Mouse (Mus musculus): ENCODE results near the gene Smim11. TPM values are rescaled to one million over a fixed set of nuclear protein-coding genes. Genes with fewer than 3 reads are reported as not detected.
A peak's percentile ranks its signal among the peaks of the same experiment; 100 is the strongest.

Smim11 gene
- total and polyA plus RNA-seq, 3 experiments, result 6.6 to 107 (median 24.8) TPM

DNA sequence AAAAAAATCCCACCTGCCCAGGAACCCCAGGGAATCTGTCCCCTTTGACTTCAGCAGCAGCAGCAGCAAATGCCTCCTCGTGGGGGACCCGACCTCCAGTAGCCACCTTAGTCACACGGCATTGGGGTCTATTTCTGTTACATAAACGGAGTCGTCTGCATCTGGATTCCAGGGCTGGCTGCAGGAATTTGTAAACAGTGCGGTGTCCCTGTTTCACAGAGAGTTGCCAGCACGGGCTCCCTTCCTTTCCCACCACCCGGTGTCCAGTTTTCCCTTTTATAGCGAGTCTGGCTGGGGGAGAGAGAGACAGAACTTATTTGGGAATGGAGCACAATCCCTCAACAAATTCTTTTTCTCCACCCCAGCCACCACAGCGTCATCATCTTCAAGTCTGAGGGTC lies 16.0 kb upstream of the Smim11 start:
- H3K4me3 ChIP-seq (ENCODE audit: low read depth, low read length), result no peak overlapping the region
- TF ChIP-seq POLR2AphosphoS5 (IDR thresholded peaks at IDR 0.05; ENCODE audit: insufficient replicate concordance, low read depth, low read length), result no peak
- no peak for TF ChIP-seq CTCF (IDR thresholded peaks at IDR 0.05; ENCODE audit: low read depth, low read length)
- TF ChIP-seq GATA2 (IDR thresholded peaks at IDR 0.05; ENCODE audit: borderline replicate concordance, low read depth, low read length), result no peak
- no peak for TF ChIP-seq TAL1 (conservative IDR thresholded peaks at IDR 0.05; ENCODE audit: low read depth, low read length)
- no peak for TF ChIP-seq GATA1 (IDR thresholded peaks at IDR 0.05; ENCODE audit: borderline replicate concordance, low read length)
- peaks cover 4% of the 10 kb centered on the region; the same call in 1 of the 2 replicates for H3K4me1 ChIP-seq (ENCODE audit: insufficient read depth, low read depth, low read length)
- no peak for DNase-seq (ENCODE audit: low spot score)
- H3K9me3 ChIP-seq (replicated peaks), result no peaks in the 10 kb centered on the region; the same call in 1 of the 2 replicates
- no peak for ATAC-seq (ENCODE audit: extremely low read depth, insufficient number of reproducible peaks, low FRiP score, poor library complexity, severe bottlenecking)
- no peaks in the 10 kb centered on the region for H3K36me3 ChIP-seq (replicated peaks)
- H3K27me3 ChIP-seq (ENCODE audit: insufficient read depth, low read length), result peaks cover 25% of the 10 kb centered on the region

DNA sequence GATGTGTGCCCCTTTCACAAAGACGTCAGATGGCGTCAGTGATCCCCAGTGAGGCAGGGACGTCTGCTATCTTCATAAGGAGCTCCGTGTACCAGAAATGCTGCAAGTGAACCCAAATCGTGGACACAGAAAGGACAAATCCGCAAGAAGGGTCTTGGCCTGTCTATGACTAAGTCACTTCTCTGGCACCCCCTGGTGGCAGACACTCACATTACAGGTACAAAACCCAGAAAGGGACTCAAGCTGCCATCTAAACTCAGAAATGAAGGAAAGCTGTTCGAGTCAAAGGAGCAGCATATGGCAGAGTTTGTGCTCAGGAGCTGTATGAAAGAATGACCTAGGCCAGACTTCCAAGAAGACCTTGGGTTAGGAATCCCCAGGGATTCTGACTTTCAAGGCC lies 14.5 kb upstream of the Smim11 start:
- no peak for ATAC-seq (ENCODE audit: extremely low read depth, insufficient number of reproducible peaks, low FRiP score, poor library complexity, severe bottlenecking)
- TF ChIP-seq TAL1 (conservative IDR thresholded peaks at IDR 0.05; ENCODE audit: low read depth, low read length) (no peak), GATA2 (IDR thresholded peaks at IDR 0.05; ENCODE audit: borderline replicate concordance, low read depth, low read length) (no peak), GATA1 (IDR thresholded peaks at IDR 0.05; ENCODE audit: borderline replicate concordance, low read length) (no peak), POLR2AphosphoS5 (IDR thresholded peaks at IDR 0.05; ENCODE audit: insufficient replicate concordance, low read depth, low read length) (no peak), CTCF (IDR thresholded peaks at IDR 0.05; ENCODE audit: low read depth, low read length) (peak; percentile 66)
- peaks cover 33% of the 10 kb centered on the region for H3K27me3 ChIP-seq (ENCODE audit: insufficient read depth, low read length)

DNA sequence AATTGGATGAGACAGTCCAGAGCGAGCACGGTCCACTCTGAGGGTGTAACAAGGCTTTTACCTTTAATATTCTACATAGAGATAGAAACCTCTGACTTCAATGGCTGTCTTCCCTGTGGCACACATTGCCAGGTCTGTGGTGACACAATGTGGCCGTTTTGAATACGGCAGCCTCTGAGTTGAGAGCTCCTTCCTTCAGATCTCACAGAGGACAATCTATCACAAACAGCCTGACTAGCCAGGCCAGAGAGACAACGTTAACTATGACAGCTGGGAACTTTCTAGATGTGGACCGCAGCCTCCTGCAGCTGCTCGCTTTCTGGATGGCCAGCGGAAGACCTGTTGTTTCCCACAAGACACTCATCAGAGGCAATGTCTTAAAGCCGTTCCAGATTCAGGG lies 12.3 kb upstream of the Smim11 start:
- TF ChIP-seq GATA1 (IDR thresholded peaks at IDR 0.05; ENCODE audit: borderline replicate concordance, low read length) (no peak), TAL1 (conservative IDR thresholded peaks at IDR 0.05; ENCODE audit: low read depth, low read length) (no peak), CTCF (IDR thresholded peaks at IDR 0.05; ENCODE audit: low read depth, low read length) (no peak), GATA2 (IDR thresholded peaks at IDR 0.05; ENCODE audit: borderline replicate concordance, low read depth, low read length) (no peak), POLR2AphosphoS5 (IDR thresholded peaks at IDR 0.05; ENCODE audit: insufficient replicate concordance, low read depth, low read length) (no peak)
- Histone ChIP-seq H3K4me1 (ENCODE audit: insufficient read depth, low read depth, low read length) (peaks cover 4% of the 10 kb centered on the region; the same call in 1 of the 2 replicates), H3K4me3 (ENCODE audit: low read depth, low read length) (no peak overlapping the region), H3K27me3 (ENCODE audit: insufficient read depth, low read length) (peaks cover 39% of the 10 kb centered on the region), H3K36me3 (replicated peaks) (no peaks in the 10 kb centered on the region), H3K9me3 (replicated peaks) (no peaks in the 10 kb centered on the region; the same call in 1 of the 2 replicates)
- ATAC-seq (ENCODE audit: extremely low read depth, insufficient number of reproducible peaks, low FRiP score, poor library complexity, severe bottlenecking) (no peak), DNase-seq (ENCODE audit: low spot score) (no peak)

More for the DNA sequence above, 14.5 kb upstream of the Smim11 start:
- no peaks in the 10 kb centered on the region for H3K36me3 ChIP-seq (replicated peaks)
- H3K9me3 ChIP-seq (replicated peaks), result no peaks in the 10 kb centered on the region; the same call in 1 of the 2 replicates
- H3K4me1 ChIP-seq (ENCODE audit: insufficient read depth, low read depth, low read length), result peaks cover 4% of the 10 kb centered on the region; the same call in 1 of the 2 replicates
- peak; percentile 52 for DNase-seq (ENCODE audit: low spot score)
- H3K4me3 ChIP-seq (ENCODE audit: low read depth, low read length), result no peak overlapping the region

DNA sequence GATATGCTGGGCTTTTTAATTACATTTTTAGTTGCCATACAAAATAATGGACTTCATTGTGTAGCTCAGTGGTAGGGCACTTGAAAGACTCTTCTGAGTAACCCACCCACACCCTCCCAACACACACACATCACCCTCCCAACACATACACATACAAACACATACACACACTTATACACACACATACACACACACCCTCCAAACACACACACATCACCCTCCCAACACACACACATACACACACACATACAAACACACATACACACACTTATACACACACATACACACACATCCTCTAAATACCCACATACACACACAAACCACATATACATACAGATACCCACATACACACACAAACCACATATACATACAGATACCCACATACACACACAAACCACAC lies 11.0 kb upstream of the Smim11 start:
- peaks cover 4% of the 10 kb centered on the region; the same call in 1 of the 2 replicates for H3K4me1 ChIP-seq (ENCODE audit: insufficient read depth, low read depth, low read length)
- TF ChIP-seq GATA1 (IDR thresholded peaks at IDR 0.05; ENCODE audit: borderline replicate concordance, low read length) (no peak), POLR2AphosphoS5 (IDR thresholded peaks at IDR 0.05; ENCODE audit: insufficient replicate concordance, low read depth, low read length) (no peak), GATA2 (IDR thresholded peaks at IDR 0.05; ENCODE audit: borderline replicate concordance, low read depth, low read length) (no peak), TAL1 (conservative IDR thresholded peaks at IDR 0.05; ENCODE audit: low read depth, low read length) (no peak), CTCF (IDR thresholded peaks at IDR 0.05; ENCODE audit: low read depth, low read length) (no peak)
- no peak overlapping the region for H3K4me3 ChIP-seq (ENCODE audit: low read depth, low read length)
- peaks cover 39% of the 10 kb centered on the region for H3K27me3 ChIP-seq (ENCODE audit: insufficient read depth, low read length)
- ATAC-seq (ENCODE audit: extremely low read depth, insufficient number of reproducible peaks, low FRiP score, poor library complexity, severe bottlenecking) (no peak), DNase-seq (ENCODE audit: low spot score) (no peak)
- no peaks in the 10 kb centered on the region for H3K36me3 ChIP-seq (replicated peaks)
- no peaks in the 10 kb centered on the region; the same call in 1 of the 2 replicates for H3K9me3 ChIP-seq (replicated peaks)

DNA sequence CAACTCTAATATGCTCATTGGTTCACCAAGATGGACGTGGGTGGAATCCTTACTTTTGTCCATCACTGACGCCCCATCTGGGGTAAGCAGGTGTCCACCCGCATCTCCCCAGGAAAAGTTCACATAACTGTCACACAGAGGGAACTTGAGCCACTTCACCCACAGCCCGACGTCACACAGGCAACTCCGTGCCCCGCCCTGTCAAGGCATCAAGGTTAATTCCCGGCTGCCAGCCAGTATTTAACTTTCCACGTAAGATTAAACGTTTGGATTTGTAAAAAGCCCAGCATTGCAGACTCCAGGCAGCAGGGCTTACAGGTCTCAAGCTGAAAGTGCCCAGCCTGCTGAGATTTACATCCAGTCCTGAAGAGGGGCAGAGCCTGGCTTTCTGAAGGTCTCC lies 9.0 kb upstream of the Smim11 start, which contains the start of gene Kcne2:
Gene Kcne2, plus strand, starts transcription at position 289 of the 400 bp plus-strand sequence.
- no peak for DNase-seq (ENCODE audit: low spot score)

DNA sequence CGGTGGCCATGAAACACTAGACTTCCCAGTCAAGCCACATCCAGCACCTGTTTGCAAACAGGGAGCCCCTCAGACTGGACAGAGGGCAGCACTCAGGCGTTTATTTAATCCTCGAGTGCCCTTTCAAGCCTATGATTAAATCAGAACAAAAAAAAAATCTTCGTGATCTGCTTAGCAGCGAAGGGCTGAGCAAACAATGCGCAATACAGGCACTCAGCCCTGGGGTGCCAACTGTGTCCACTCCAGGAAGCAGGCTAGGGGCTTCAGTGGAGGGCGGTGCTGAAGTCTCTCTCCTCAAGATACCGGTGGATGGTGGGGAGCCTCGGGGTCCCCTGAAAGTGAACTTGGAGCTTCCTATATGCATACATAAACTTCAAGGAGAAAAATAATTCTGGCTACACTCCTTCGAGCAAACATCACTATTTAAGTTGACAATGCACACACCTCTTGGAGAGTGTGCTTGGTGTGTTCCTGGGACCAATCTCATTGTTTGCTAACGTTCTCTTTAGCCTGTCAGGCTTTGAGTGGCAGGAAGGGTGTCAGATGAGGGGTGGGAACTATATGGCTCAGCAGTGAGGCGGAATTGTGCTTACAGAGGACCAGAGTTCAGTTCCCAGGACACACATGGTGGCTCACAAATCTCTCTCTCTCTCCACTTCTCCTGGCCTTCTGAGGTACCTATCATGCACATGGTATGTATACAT lies 6.7 kb upstream of the Smim11 start:
- no peak for ATAC-seq (ENCODE audit: extremely low read depth, insufficient number of reproducible peaks, low FRiP score, poor library complexity, severe bottlenecking)
- no peak for TF ChIP-seq TAL1 (conservative IDR thresholded peaks at IDR 0.05; ENCODE audit: low read depth, low read length)
- TF ChIP-seq CTCF (IDR thresholded peaks at IDR 0.05; ENCODE audit: low read depth, low read length), result no peak
- TF ChIP-seq POLR2AphosphoS5 (IDR thresholded peaks at IDR 0.05; ENCODE audit: insufficient replicate concordance, low read depth, low read length), result no peak
- Histone ChIP-seq H3K9me3 (replicated peaks) (no peaks in the 10 kb centered on the region), H3K27me3 (ENCODE audit: insufficient read depth, low read length) (peaks cover 48% of the 10 kb centered on the region), H3K4me1 (ENCODE audit: insufficient read depth, low read depth, low read length) (peaks cover 3% of the 10 kb centered on the region; the same call in 1 of the 2 replicates), H3K4me3 (ENCODE audit: low read depth, low read length) (no peak overlapping the region), H3K36me3 (replicated peaks) (no peaks in the 10 kb centered on the region)
- no peak for DNase-seq (ENCODE audit: low spot score)

More for the DNA sequence above, 9.0 kb upstream of the Smim11 start, which contains the start of gene Kcne2:
- no peak for TF ChIP-seq POLR2AphosphoS5 (IDR thresholded peaks at IDR 0.05; ENCODE audit: insufficient replicate concordance, low read depth, low read length)
- TF ChIP-seq TAL1 (conservative IDR thresholded peaks at IDR 0.05; ENCODE audit: low read depth, low read length), result no peak
- TF ChIP-seq GATA2 (IDR thresholded peaks at IDR 0.05; ENCODE audit: borderline replicate concordance, low read depth, low read length), result no peak
- Histone ChIP-seq H3K4me1 (ENCODE audit: insufficient read depth, low read depth, low read length) (no peaks in the 10 kb centered on the region), H3K36me3 (replicated peaks) (no peaks in the 10 kb centered on the region), H3K9me3 (replicated peaks) (no peaks in the 10 kb centered on the region; the same call in 1 of the 2 replicates), H3K4me3 (ENCODE audit: low read depth, low read length) (no peak within 1 kb of the TSS), H3K27me3 (ENCODE audit: insufficient read depth, low read length) (peaks cover 46% of the 10 kb centered on the region)
- ATAC-seq (ENCODE audit: extremely low read depth, insufficient number of reproducible peaks, low FRiP score, poor library complexity, severe bottlenecking), result no peak

All from G1E (cell line).